Mouse (Mus musculus): ENCODE results near the gene Fbxl21.

Gene Fbxl21

DNA sequence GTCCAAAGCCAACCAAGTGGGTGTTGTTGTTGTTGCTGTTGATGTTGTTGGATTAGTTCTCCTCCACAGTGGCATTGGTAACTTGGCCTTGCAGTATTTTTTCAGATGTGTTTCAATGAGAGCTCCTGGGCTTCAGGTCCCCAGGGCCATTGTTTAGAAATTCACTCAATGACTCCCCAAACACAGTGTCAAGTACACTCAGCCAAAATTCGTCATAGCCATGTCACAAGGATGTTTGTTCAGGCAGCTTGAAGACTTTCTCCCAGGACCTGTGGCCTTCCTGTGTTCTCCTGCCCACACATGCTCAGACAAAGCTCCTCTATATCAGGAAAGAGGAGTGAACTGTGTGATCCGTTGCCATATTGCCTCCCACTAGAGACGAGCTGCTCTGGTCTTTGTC is 63.8 kb downstream of the Fbxl21 start:
- no peak for DNase-seq
